Mouse (Mus musculus): ENCODE results near the gene Cflar.
"Not testable (repeated sequence)": the region's sequence is repeated elsewhere in the genome, so short reads cannot be mapped to it uniquely, and the experiment has no call there.

Cflar gene

GRCm38 (mm10) chr1:58773905-58774304, 62.6 kb downstream of the Cflar start:
- DNase-seq (ENCODE audit: low spot score in 2 of 2): no peak

GRCm38 (mm10) chr1:58775361-58775760, 64.1 kb downstream of the Cflar start:
- no peak for DNase-seq (ENCODE audit: low spot score in 2 of 2)

GRCm38 (mm10) chr1:58777583-58777982, 66.3 kb downstream of the Cflar start:
- no peak for DNase-seq (ENCODE audit: low spot score in 2 of 2)

GRCm38 (mm10) chr1:58778226-58778625, 66.9 kb downstream of the Cflar start:
- DNase-seq (ENCODE audit: low spot score in 2 of 2): no peak

- DNase-seq (ENCODE audit: low spot score in 2 of 2): no peak
These were observed 75.0 kb downstream of the Cflar start for GRCm38 (mm10) chr1:58786276-58786675.

- DNase-seq (ENCODE audit: low spot score in 2 of 2): no peak
These were observed 77.1 kb downstream of the Cflar start for GRCm38 (mm10) chr1:58788410-58788809.

GRCm38 (mm10) chr1:58794705-58795104, 83.4 kb downstream of the Cflar start:
- DNase-seq (ENCODE audit: low spot score in 2 of 2): no peak

GRCm38 (mm10) chr1:58795291-58796058, 84.2 kb downstream of the Cflar start, which contains the start of gene Casp8:
Gene Casp8, plus strand, starts transcription at chr1:58795374.
- peak in 1 of 2 experiments; percentile 41 for DNase-seq (ENCODE audit: low spot score in 2 of 2)

- DNase-seq (ENCODE audit: low spot score in 2 of 2): no peak
These were observed 84.7 kb downstream of the Cflar start for GRCm38 (mm10) chr1:58796059-58796363.

GRCm38 (mm10) chr1:58796853-58797252, 85.5 kb downstream of the Cflar start:
- no peak for DNase-seq (ENCODE audit: low spot score in 2 of 2)

- no peak for DNase-seq (ENCODE audit: low spot score in 2 of 2)
These were observed 86.1 kb downstream of the Cflar start for GRCm38 (mm10) chr1:58797370-58797769.

GRCm38 (mm10) chr1:58798911-58799310, 87.6 kb downstream of the Cflar start:
- DNase-seq (ENCODE audit: low spot score in 2 of 2): no peak

- DNase-seq (ENCODE audit: low spot score in 2 of 2): not testable (repeated sequence)
These were observed 89.3 kb downstream of the Cflar start for GRCm38 (mm10) chr1:58800644-58801043.

- DNase-seq (ENCODE audit: low spot score in 2 of 2): no peak
These were observed 90.4 kb downstream of the Cflar start for GRCm38 (mm10) chr1:58801558-58802285.

- DNase-seq (ENCODE audit: low spot score in 2 of 2): peak; percentile 40 to 59
These were observed 91.3 kb downstream of the Cflar start for GRCm38 (mm10) chr1:58802322-58803273.

- no peak for DNase-seq (ENCODE audit: low spot score in 2 of 2)
These were observed 92.2 kb downstream of the Cflar start for GRCm38 (mm10) chr1:58803531-58803930.

- DNase-seq (ENCODE audit: low spot score in 2 of 2): no peak
These were observed 95.3 kb downstream of the Cflar start for GRCm38 (mm10) chr1:58806651-58807050.
